Mouse (Mus musculus) CH12.LX (cell line): ENCODE data around the gene Olfr313. TPM values are rescaled to one million over a fixed set of nuclear protein-coding genes. Genes with fewer than 3 reads are reported as not detected.

Experiments
- DNase-seq: peaks from one replicate; pipeline ENCODE4 v3.0.0-alpha.2; 2013; ENCODE audit errors: extremely low read depth
- H3K27ac ChIP-seq: 2 replicates; pipeline ENCODE4 v1.5.1; 2012; ENCODE audit warnings: low read depth, mild to moderate bottlenecking, control low read depth, moderate library complexity; ENCODE audit not compliant: insufficient read depth
- H3K27me3 ChIP-seq: replicated peaks from 2 replicates; pipeline ENCODE3; 2012; ENCODE audit warnings: inconsistent platforms
- H3K36me3 ChIP-seq, 2 experiments: replicated peaks in 1 of 2; 2 replicates each; pipeline versions ENCODE3 to v1.6.1; 2012; ENCODE audit warnings: inconsistent platforms in 1 of 2, low read length in 1 of 2, mild to moderate bottlenecking in 1 of 2, mixed read lengths in 1 of 2, moderate library complexity in 1 of 2; ENCODE audit not compliant: control insufficient read depth in 1 of 2, insufficient read depth in 1 of 2
- H3K4me1 ChIP-seq, 2 experiments: 2 replicates each; pipeline ENCODE4 v1.6.1; 2012; ENCODE audit warnings: inconsistent platforms in 1 of 2, moderate library complexity in 1 of 2; ENCODE audit not compliant: insufficient read depth in 2 of 2, control insufficient read depth in 1 of 2
- H3K4me2 ChIP-seq: 2 replicates; pipeline ENCODE4 v1.6.1; 2012; ENCODE audit warnings: low read depth, mild to moderate bottlenecking, control low read depth; ENCODE audit not compliant: poor library complexity, insufficient read depth, severe bottlenecking
- H3K4me3 ChIP-seq, 3 experiments: fragments of 150-350 bp in 1 of 3; sonication (generic) in 1 of 3; replicated peaks in 1 of 3; 2 replicates each; pipeline versions ENCODE3 to v1.5.1; 2011 to 2012; ENCODE audit warnings: low read depth in 2 of 3, low read length in 2 of 3, mild to moderate bottlenecking in 2 of 3, moderate library complexity in 2 of 3, control low read depth in 1 of 3, improper control_type of control experiment in 1 of 3, inconsistent platforms in 1 of 3, mixed read lengths in 1 of 3; ENCODE audit not compliant: poor library complexity in 1 of 3
- H3K79me2 ChIP-seq: replicated peaks from 2 replicates; pipeline ENCODE4 v1.6.1; 2012; ENCODE audit warnings: mild to moderate bottlenecking, moderate library complexity; ENCODE audit not compliant: control insufficient read depth, poor library complexity, insufficient read depth, severe bottlenecking; ENCODE audit errors: extremely low read depth
- H3K9ac ChIP-seq: 2 replicates; pipeline ENCODE4 v1.6.1; 2012; ENCODE audit warnings: low read depth, mild to moderate bottlenecking, control low read depth, moderate library complexity; ENCODE audit not compliant: insufficient read depth
- H3K9me3 ChIP-seq: replicated peaks from 2 replicates; pipeline ENCODE3; 2012; ENCODE audit warnings: low read length, inconsistent platforms, mixed read lengths
- BHLHE40 ChIP-seq: IDR thresholded peaks from 2 replicates; pipeline ENCODE4 v1.6.1; 2011; ENCODE audit warnings: mild to moderate bottlenecking, low read depth, low read length, improper control_type of control experiment
- CHD1 ChIP-seq: IDR thresholded peaks from 2 replicates; pipeline ENCODE4 v1.6.1; 2012; ENCODE audit warnings: low read depth, low read length, improper control_type of control experiment, inconsistent platforms
- CHD2 ChIP-seq: IDR thresholded peaks from 2 replicates; pipeline ENCODE4 v1.6.1; 2011; ENCODE audit warnings: low read length, improper control_type of control experiment
- CTCF ChIP-seq, 2 experiments: IDR thresholded peaks in 1 of 2; conservative IDR thresholded peaks in 1 of 2; 2 replicates each; pipeline ENCODE4 v1.5.1; 2011 to 2012; ENCODE audit warnings: low read depth in 2 of 2, low read length in 2 of 2, improper control_type of control experiment in 1 of 2, inconsistent platforms in 1 of 2, mild to moderate bottlenecking in 1 of 2, moderate library complexity in 1 of 2
- E2F4 ChIP-seq: IDR thresholded peaks from 2 replicates; pipeline ENCODE4 v1.6.1; 2011; ENCODE audit warnings: low read depth, low read length, improper control_type of control experiment; ENCODE audit not compliant: insufficient replicate concordance
- ELF1 ChIP-seq: IDR thresholded peaks from 2 replicates; pipeline ENCODE4 v1.6.1; 2014; ENCODE audit warnings: low read depth, mild to moderate bottlenecking, inconsistent platforms, low read length, improper control_type of control experiment
- EP300 ChIP-seq: IDR thresholded peaks from 2 replicates; pipeline ENCODE4 v1.6.1; 2011; ENCODE audit warnings: low read length, improper control_type of control experiment
- ETS1 ChIP-seq: conservative IDR thresholded peaks from 2 replicates; pipeline ENCODE4 v1.6.1; 2012; ENCODE audit warnings: low read depth, mild to moderate bottlenecking, inconsistent platforms, low read length, improper control_type of control experiment, moderate library complexity
- GABPA ChIP-seq: IDR thresholded peaks from 2 replicates; pipeline ENCODE4 v1.6.1; 2012; ENCODE audit warnings: low read depth, low read length, improper control_type of control experiment, inconsistent platforms; ENCODE audit not compliant: insufficient replicate concordance
- HCFC1 ChIP-seq: IDR thresholded peaks from 2 replicates; pipeline ENCODE4 v1.6.1; 2012; ENCODE audit warnings: low read depth, mild to moderate bottlenecking, inconsistent platforms, low read length, improper control_type of control experiment
- IRF4 ChIP-seq: IDR thresholded peaks from 2 replicates; pipeline ENCODE4 v1.6.1; 2014; ENCODE audit warnings: low read depth, mild to moderate bottlenecking, inconsistent platforms, low read length, improper control_type of control experiment
- JUN ChIP-seq: IDR thresholded peaks from 2 replicates; pipeline ENCODE4 v1.6.1; 2011; ENCODE audit warnings: low read depth, mild to moderate bottlenecking, low read length, improper control_type of control experiment, moderate library complexity; ENCODE audit not compliant: insufficient read depth
- JUND ChIP-seq: conservative IDR thresholded peaks from 2 replicates; pipeline ENCODE4 v1.6.1; 2011; ENCODE audit warnings: low read depth, low read length, improper control_type of control experiment
- KAT2A ChIP-seq: IDR thresholded peaks from 2 replicates; pipeline ENCODE4 v1.6.1; 2012; ENCODE audit warnings: low read length, improper control_type of control experiment, inconsistent platforms; ENCODE audit not compliant: insufficient replicate concordance
- MAFK ChIP-seq: IDR thresholded peaks from 2 replicates; pipeline ENCODE4 v1.6.1; 2011; ENCODE audit warnings: low read length, improper control_type of control experiment; ENCODE audit not compliant: insufficient replicate concordance
- MAX ChIP-seq: IDR thresholded peaks from 2 replicates; pipeline ENCODE4 v1.6.1; 2011; ENCODE audit warnings: low read length, improper control_type of control experiment
- MAZ ChIP-seq: IDR thresholded peaks from 2 replicates; pipeline ENCODE4 v1.6.1; 2012; ENCODE audit warnings: low read depth, mild to moderate bottlenecking, inconsistent platforms, low read length, improper control_type of control experiment, moderate library complexity
- MEF2A ChIP-seq: IDR thresholded peaks from 2 replicates; pipeline ENCODE4 v1.6.1; 2014; ENCODE audit warnings: low read depth, mild to moderate bottlenecking, inconsistent platforms, low read length, improper control_type of control experiment, borderline replicate concordance
- MXI1 ChIP-seq: IDR thresholded peaks from 2 replicates; pipeline ENCODE4 v1.6.1; 2011; ENCODE audit warnings: mild to moderate bottlenecking, low read depth, low read length, improper control_type of control experiment
- MYC ChIP-seq: IDR thresholded peaks from 2 replicates; pipeline ENCODE4 v1.6.1; 2011; ENCODE audit warnings: low read depth, mild to moderate bottlenecking, improper control_type of control experiment, low read length
- NELFE ChIP-seq: IDR thresholded peaks from 2 replicates; pipeline ENCODE4 v1.6.1; 2011; ENCODE audit warnings: low read depth, low read length, improper control_type of control experiment
- NRF1 ChIP-seq: IDR thresholded peaks from 2 replicates; pipeline ENCODE4 v1.6.1; 2014; ENCODE audit warnings: low read depth, mild to moderate bottlenecking, inconsistent platforms, low read length, improper control_type of control experiment, moderate library complexity
- PAX5 ChIP-seq: IDR thresholded peaks from 2 replicates; pipeline ENCODE4 v1.6.1; 2012; ENCODE audit warnings: low read length, inconsistent platforms, mixed read lengths
- POLR2A ChIP-seq: IDR thresholded peaks from 2 replicates; pipeline ENCODE4 v1.6.1; 2011; ENCODE audit warnings: low read depth, mild to moderate bottlenecking, improper control_type of control experiment, low read length
- POLR2AphosphoS2 ChIP-seq: IDR thresholded peaks from 2 replicates; pipeline ENCODE4 v1.6.1; 2011; ENCODE audit warnings: low read depth, low read length, improper control_type of control experiment
- RAD21 ChIP-seq: IDR thresholded peaks from 2 replicates; pipeline ENCODE4 v1.6.1; 2011; ENCODE audit warnings: low read depth, mild to moderate bottlenecking, low read length, improper control_type of control experiment, moderate library complexity
- RCOR1 ChIP-seq: conservative IDR thresholded peaks from 2 replicates; pipeline ENCODE4 v1.6.1; 2012; ENCODE audit warnings: low read depth, mild to moderate bottlenecking, inconsistent platforms, low read length, improper control_type of control experiment
- SIN3A ChIP-seq: IDR thresholded peaks from 2 replicates; pipeline ENCODE4 v1.6.1; 2012; ENCODE audit warnings: low read length, improper control_type of control experiment, inconsistent platforms
- SMC3 ChIP-seq: IDR thresholded peaks from 2 replicates; pipeline ENCODE4 v1.6.1; 2011; ENCODE audit warnings: low read depth, low read length, improper control_type of control experiment
- TBP ChIP-seq: conservative IDR thresholded peaks from 2 replicates; pipeline ENCODE4 v1.6.1; 2011; ENCODE audit warnings: low read depth, low read length, improper control_type of control experiment
- TCF12 ChIP-seq: IDR thresholded peaks from 2 replicates; pipeline ENCODE4 v1.6.1; 2014; ENCODE audit warnings: low read depth, mild to moderate bottlenecking, inconsistent platforms, low read length, improper control_type of control experiment
- UBTF ChIP-seq: IDR thresholded peaks from 2 replicates; pipeline ENCODE4 v1.6.1; 2012; ENCODE audit warnings: low read depth, mild to moderate bottlenecking, inconsistent platforms, low read length, improper control_type of control experiment, moderate library complexity
- USF1 ChIP-seq: IDR thresholded peaks from 2 replicates; pipeline ENCODE4 v1.6.1; 2014; ENCODE audit warnings: low read depth, mild to moderate bottlenecking, inconsistent platforms, low read length, improper control_type of control experiment
- USF2 ChIP-seq: conservative IDR thresholded peaks from 2 replicates; pipeline ENCODE4 v1.6.1; 2011; ENCODE audit warnings: low read depth, low read length, improper control_type of control experiment
- ZC3H11A ChIP-seq: IDR thresholded peaks from 2 replicates; pipeline ENCODE4 v1.6.1; 2012; ENCODE audit warnings: low read depth, mild to moderate bottlenecking, inconsistent platforms, low read length, improper control_type of control experiment
- ZKSCAN1 ChIP-seq: IDR thresholded peaks from 2 replicates; pipeline ENCODE4 v1.6.1; 2012; ENCODE audit warnings: low read depth, inconsistent platforms, low read length, improper control_type of control experiment, borderline replicate concordance
- ZMIZ1 ChIP-seq: IDR thresholded peaks from 2 replicates; pipeline ENCODE4 v1.6.1; 2012; ENCODE audit warnings: low read depth, mild to moderate bottlenecking, inconsistent platforms, low read length, improper control_type of control experiment
- ZNF384 ChIP-seq: IDR thresholded peaks from 2 replicates; pipeline ENCODE4 v1.6.1; 2012; ENCODE audit warnings: low read depth, low read length, improper control_type of control experiment, inconsistent platforms
- dilution Hi-C: fragments of 300-500 bp; cut with MboI; formaldehyde crosslinking; loops from 2 replicates; pipeline ENCODE4 v1.14.3; 2020; ENCODE audit warnings: low sequenced_read_pairs; ENCODE audit not compliant: extremely low pct_unique_long_range_greater_than_20kb, extremely low pct_ligation_motif_present
- in situ Hi-C: fragments of 300-500 bp; cut with MboI; formaldehyde crosslinking; loops from 3 replicates; pipeline ENCODE4 v1.14.3; 2019; ENCODE audit warnings: low sequenced_read_pairs, low pct_ligation_motif_present, low pct_unique_long_range_greater_than_20kb, mixed read lengths
- polyA plus RNA-seq: library from polyadenylated mRNA; unstranded; fragments of >175 nt; gene quantifications from 2 replicates; pipeline ENCODE4 v1.2.1, GENCODE M21; 2012; ENCODE audit warnings: low read depth; ENCODE audit not compliant: insufficient read length
- total RNA-seq, 2 experiments: library from RNA; depleted of rRNA; stranded (reverse); fragments of 300-350 nt in 1 of 2; fragments of >200 nt in 1 of 2; gene quantifications; 2 replicates each; pipeline ENCODE4 v1.2.3; 2012 to 2014

The Olfr313 gene
- total and polyA plus RNA-seq, 3 experiments: 0.04 to 0.09 TPM; not detected in 1

DNA sequence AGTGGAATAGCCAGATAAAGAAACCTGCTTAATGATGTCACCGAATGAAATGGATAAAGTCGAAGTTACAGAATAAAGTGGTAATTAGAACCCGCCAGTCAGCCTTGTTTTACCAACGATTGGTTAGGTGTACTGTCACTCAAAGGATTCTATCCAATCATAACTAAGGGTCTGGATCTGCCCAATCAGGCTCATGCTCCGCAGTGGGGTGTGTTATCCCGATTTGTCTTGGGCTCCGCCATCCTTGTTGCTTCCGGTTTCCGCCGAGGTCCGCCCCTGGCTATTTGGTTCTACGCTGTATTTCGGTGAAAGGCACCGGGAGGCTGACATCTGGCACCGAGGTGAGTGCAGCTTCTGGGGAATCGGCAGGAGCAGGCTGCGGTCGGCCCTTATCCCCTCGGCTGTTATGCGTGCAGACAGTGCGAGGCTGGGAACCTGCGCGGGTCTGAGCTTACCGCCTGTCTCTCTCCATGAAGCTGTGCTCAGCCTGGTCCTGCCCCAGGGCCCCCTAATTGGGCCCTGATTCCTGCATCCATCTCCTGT is 32.2 kb downstream of the Olfr313 start, which contains the start of gene Gm12258:
Gene Gm12258, plus strand, starts transcription at position 240 of the 543 bp plus-strand sequence.
- dilution Hi-C loops: no loop called here
- Histone ChIP-seq H3K4me1 (peaks cover 0 to 16% of the 10 kb centered on the region in 2 experiments; a peak in 3 of 4 replicates), H3K36me3 (peaks cover 17 to 29% of the 10 kb centered on the region in 2 experiments), H3K9me3 (peaks cover 10% of the 10 kb centered on the region), H3K4me3 (peak within 1 kb of the TSS; percentile 81 to 93 (median 91)), H3K9ac (peak within 1 kb of the TSS; percentile 89), H3K4me2 (peak within 1 kb of the TSS; percentile 93), H3K27me3 (peaks cover 8% of the 10 kb centered on the region), H3K79me2 (no peaks in the 10 kb centered on the region), H3K27ac (no peak within 1 kb of the TSS)
- TF ChIP-seq JUN: peak; percentile 28; the same call in 1 of the 2 replicates
- TF ChIP-seq ZC3H11A: no peak
- TF ChIP-seq CHD2: peak; percentile 98
- no peak for TF ChIP-seq MAZ
- peak; percentile 78 for TF ChIP-seq HCFC1
- no peak for TF ChIP-seq ETS1
- peak; percentile 65; the same call in 1 of the 2 replicates for TF ChIP-seq TBP
- no peak for TF ChIP-seq UBTF
- peak; percentile 30; the same call in 1 of the 2 replicates for TF ChIP-seq MYC
- no peak for TF ChIP-seq CHD1
- TF ChIP-seq BHLHE40: no peak
- TF ChIP-seq MXI1: peak; percentile 33; the same call in 1 of the 2 replicates
- TF ChIP-seq NRF1: peak; percentile 57
- no peak for TF ChIP-seq PAX5
- TF ChIP-seq SIN3A: peak; percentile 92
- no peak for TF ChIP-seq RCOR1
- TF ChIP-seq IRF4: peak; percentile 60; the same call in 1 of the 2 replicates
- no peak for TF ChIP-seq SMC3
- peak; percentile 82 for TF ChIP-seq POLR2A
- no peak for TF ChIP-seq USF2
- TF ChIP-seq EP300: no peak
- TF ChIP-seq MAFK: no peak
- peak; percentile 85 for TF ChIP-seq MAX
- no peak for TF ChIP-seq KAT2A
- TF ChIP-seq ZKSCAN1: no peak
- no peak for TF ChIP-seq ZMIZ1
- TF ChIP-seq POLR2AphosphoS2: peak; percentile 46; the same call in 1 of the 2 replicates
- TF ChIP-seq RAD21: no peak
- TF ChIP-seq CTCF (conservative IDR thresholded peaks at IDR 0.05 in 1 of 2, IDR thresholded peaks at IDR 0.05 in 1 of 2; ENCODE audit: low read depth in 2 of 2, low read length in 2 of 2): no peak
- no peak for TF ChIP-seq ZNF384
- TF ChIP-seq E2F4: peak; percentile 92; the same call in 1 of the 2 replicates
- TF ChIP-seq JUND: peak; percentile 55; the same call in 1 of the 2 replicates
- TF ChIP-seq MEF2A: peak; percentile 30; the same call in 1 of the 2 replicates
- TF ChIP-seq GABPA: no peak
- peak; percentile 81; the same call in 1 of the 2 replicates for TF ChIP-seq TCF12
- TF ChIP-seq NELFE: peak; percentile 68
- TF ChIP-seq USF1: no peak
- peak; percentile 93 for TF ChIP-seq ELF1
- in situ Hi-C loops: no loop called here
- DNase-seq: peak; percentile 100
